Mouse (Mus musculus) kidney, adult 18-20 months (tissue): ENCODE results near the gene Rac2.

Experiments
- DNase-seq: peaks from one replicate; pipeline ENCODE4 v3.0.0; 2021

Gene Rac2

DNA sequence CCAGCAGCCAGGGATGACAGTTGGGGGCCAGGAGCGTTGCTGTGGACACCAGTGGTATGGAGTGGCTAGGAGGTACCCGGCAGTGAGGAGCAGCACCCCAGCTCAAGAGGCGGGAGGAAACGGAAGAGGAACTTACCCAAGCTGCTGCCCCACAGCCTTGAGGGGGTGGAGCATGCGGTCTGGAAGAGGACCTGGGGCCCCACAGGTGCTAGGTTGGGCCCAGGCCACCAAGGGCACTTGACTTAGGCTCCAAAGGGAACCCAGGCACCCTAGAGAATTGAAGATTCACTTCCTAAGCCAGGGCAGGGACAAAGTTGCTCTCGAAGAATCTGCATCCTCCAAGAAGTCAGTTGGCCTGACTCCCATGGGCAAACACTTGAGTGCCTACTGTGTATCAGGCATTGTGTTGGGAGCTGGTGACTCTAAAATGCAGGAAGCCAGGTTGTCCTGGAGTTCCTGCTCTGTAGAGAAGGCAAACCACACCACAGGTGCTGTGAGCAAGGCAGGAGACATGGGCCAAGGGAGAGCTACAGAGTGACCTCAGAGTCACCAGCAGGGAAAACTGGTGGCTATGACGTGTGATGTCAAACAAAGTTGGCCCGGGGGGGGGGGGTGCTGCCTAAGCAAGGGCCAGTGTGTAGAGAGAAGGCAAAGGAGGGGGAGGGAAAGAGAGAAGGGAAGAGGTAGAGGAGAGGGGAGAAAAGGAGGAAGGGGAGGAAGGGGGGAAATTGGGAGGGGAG is at the start of gene Rac2:
Rac2 (minus strand) TSS at position 126 of the 740 bp plus-strand sequence.
- DNase-seq: no peak

DNA sequence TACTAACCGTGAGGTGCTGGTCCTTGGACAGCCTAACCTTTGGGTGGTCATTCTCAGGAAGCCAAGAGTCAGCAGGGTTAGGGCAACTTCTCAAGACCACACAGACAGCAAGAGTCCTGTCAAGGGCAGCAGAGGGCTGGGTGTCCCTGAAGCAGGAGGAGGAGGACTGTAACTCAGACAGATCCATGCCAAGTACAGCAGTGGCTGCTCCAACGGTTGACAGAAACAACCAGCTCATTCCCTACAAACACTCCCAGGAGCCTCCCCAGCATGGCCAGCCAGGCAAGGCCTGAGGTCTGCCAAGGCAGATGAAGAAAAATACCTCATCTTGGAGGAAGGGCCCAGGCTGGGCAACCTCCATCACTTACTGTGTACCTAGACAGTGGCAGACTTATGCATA is 44.4 kb upstream of the Rac2 start:
- DNase-seq: no peak

DNA sequence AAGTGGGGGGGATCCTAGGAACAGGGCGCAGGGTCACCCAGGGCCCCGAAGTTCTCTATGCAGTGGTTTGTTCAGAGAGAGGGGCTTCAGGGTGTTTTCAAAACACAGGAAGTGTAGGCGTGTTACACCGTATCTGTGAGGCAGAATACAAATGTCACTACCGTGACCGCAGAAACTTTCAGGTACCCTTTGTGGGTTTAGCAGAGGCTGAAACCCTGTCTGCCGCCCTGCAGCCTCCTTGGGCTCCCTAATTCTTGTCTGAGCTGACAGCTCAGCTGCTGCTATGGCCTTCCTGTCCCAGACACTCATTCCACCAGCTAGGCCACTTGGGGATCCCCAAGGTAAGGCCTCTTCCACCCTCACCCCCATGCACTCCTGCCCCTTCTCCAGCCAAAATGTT is 42.0 kb upstream of the Rac2 start:
- DNase-seq: no peak

DNA sequence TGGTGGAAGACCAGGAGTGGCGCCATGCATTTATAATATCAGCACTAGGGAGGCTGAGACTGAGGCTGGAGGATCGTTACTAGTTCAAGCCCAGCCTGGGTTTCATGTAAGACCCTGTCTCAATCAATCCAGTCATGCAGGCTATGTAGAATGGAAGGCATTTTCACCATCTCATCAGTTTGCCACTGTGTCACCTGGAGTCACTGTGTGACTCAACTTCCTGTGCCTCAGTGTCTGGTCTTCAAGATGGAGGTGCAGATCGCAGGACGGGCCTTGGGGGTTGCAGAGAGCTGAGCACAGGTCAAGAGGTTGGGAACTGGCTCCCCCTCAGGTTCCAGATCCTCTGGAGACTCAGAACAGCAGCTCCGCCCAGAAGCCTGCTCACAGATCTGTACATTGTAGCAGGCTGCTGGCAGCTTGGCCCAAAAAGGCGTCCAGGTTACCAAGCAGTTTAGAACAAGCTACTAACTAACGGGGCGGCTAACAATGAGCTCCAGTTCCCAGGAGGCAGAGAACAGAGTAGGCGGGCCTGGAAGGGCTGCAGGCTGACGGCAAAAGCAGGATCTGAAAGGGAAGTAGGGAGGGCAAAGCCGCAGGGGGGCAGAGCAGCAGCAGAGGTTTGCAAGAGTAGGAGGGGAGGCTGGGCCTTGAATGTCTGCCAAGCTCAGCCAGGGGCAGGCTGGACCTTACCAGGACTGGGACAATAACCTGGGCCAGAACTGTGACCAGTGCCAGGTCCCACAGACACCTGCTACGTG is 38.3 kb upstream of the Rac2 start:
- DNase-seq: peak; percentile 20

DNA sequence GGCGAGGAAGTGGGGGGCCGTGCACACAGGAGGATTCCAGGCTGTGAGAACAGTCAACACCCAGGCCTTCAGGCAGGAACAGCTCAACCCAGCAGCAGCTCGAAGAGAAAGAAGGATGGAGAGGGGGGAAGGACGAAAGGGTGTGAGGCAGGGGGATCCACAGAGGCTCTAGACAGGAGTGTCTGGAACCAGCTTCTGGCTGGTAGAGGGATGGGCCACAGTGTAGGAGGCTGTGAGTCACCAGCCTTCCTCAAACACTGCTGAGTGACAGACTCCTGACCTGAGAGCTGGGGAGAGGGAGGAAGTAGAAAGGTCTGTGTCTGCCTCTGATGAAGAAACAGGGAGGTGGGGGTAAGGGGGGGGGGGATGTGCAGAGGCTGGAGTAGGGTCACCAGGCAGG is 34.9 kb upstream of the Rac2 start:
- no peak for DNase-seq

DNA sequence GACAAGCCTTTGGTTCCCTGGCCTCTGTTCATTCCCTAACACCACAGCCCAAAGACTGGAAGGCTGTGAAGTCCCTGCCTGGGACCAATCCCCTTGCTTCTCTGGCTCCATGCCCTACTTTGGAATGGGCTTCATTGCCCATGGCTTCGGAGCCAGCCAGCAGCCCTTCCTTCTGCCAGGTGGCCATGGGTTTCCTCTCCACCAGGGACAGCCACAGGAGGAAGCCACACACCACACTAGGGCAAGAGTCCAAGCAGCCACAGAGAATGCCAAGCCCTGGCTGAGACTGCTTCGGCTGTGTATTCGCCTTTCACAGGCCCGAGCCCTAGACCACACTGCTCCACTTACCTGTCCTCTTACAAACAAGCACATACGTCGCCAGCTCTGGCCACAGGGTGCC is 33.5 kb upstream of the Rac2 start:
- peak; percentile 16 for DNase-seq

DNA sequence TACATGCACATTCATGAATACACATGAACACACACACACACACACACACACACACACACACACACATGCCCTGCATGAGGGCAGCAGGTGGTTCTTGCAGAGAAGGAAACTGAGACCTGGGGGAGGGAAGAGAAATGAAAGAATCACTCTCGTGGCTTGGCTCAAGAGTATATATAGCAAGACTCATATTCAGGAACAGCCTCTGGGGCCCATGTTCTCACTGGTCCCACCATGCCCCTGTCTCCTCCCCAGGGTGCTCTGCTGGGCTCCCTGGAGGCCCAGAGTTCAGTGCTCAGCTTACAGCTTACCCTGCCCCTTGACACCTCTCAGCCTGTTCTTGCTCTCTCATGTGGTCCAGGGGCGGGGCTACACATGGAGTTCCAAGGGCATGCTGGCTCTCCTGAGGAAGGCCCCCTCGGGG is 32.8 kb upstream of the Rac2 start:
- no peak for DNase-seq

DNA sequence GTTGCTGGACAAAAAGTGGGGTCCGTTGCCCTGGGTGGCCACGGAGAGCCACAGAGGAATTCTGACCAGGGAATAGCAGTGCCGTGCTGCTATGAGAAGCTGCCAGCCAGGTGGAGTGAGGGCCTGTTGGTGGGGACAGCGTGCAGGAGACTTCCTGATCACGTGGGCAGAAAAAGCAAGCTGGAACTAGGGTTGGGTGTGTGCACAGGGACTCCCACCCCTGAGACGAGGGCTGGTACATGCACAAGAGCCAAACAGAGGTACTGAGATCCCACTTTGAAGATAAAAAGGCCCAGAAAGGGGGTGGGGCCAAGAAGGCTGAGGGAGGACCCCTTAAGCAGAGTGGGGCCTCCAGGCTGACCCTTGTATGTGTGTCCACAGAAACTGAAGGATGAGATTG is 31.7 kb upstream of the Rac2 start:
- no peak for DNase-seq

DNA sequence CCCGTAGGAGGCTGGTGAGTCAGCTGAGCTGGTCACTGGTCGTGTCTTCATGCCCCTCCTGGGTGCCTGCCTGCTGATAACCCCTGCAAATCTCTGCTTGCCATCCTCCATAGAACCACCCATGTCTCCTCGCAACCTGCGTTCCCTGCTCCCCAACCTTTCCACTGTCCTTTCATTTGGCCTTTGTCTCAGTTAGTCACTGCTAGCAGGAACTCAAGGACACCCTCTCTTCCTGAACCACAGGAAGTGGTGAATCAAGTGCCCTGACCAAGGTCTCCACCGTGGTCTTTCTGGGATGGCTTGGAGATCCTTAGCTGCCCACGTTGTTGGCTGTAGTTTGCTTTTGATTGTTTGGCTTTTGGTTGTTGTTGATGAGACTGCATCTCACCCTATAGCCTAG is 28.6 kb upstream of the Rac2 start:
- DNase-seq: no peak

DNA sequence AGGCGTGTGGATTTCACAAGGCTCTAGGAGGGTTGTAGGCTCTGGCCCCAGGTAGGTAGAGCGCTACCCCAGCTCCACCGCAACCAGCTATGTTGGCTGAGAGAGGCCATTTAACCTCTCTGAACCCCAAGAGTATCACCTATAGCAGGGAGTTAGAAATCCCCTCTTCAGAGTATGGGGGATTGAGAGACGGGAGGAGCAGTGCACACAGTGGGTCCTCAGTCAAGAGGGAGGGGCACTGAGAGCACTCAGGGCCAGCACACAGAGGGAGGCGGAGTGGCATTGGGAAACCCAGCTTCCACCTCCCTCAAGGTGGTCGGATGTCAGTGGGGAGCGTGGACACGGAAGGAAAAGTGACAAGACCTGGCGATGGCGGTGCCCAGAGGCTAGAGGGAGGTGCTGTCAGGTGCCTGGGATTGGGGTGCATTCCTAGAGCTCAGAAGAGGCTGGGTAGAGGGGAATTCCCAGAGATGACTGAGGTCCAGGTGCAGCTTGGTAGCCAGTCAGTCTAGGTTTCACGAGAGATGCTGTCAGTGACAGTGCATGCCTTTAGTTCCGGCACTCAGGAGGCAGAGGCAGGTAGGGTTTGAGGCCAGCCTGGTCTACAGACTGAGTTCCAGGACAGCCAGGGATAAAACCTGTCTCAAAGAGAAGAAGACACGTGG is 27.1 kb upstream of the Rac2 start:
- DNase-seq: no peak

DNA sequence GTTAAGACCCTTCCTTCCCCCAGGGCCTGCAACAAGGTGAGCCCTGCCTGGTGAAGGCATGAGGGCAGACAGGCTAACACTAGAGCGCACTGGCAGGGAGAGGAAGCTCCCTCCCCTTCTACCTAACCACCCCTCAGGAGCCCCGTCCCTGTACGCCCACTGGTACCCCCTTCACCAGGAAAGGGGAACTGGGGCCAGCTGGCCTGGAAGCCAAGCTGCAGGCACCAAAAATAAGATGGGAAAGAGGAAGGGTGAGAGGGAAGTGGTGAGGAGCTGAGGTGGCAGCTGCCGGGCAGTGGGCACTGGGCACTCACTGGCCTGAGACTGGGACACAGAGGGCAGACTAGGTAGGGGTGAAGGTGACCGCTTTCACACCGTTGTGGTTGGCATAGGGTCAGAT is 26.5 kb upstream of the Rac2 start:
- DNase-seq: no peak

DNA sequence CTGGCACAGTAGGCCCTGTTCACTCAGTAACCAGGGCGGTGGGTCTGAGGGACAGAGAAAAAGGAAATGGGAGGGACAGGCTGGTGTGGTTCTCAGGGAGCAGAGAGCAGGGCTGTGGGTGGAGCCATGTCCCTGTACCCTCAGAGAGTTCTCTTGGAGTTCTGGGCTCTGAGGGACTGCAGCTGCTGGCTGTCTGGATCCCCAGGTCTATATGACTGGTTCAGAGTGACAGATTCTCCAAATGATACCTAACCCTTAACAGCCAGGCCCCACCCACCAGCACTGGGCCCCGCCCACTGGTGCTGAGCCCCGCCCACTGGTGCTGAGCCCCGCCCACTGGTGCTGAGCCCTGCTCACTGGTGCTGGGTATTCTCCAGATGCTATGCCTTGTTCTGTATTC is 25.1 kb upstream of the Rac2 start:
- peak; percentile 20 for DNase-seq

DNA sequence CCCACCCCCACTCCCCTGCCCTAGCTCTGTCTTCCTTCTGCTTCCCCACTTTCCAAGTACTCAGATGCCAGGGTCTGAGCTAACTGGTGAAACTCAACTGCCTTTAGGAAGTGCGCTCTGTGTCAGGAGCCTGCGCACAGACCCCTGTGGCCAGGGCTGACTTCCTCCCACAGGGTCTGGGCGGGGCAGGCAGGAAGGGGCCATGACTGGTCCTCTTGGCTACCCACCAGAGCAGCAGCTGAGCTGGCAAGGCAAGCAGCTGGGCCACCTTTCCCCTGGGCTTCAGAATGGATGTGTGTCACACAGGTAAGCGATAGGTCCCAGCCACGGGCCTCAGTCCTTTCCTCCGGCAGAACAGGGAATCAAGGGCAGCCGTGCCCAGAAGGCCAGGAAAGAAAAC is 24.3 kb upstream of the Rac2 start, which contains the start of gene Cyth4:
Cyth4 (plus strand) TSS at position 134 of the 400 bp plus-strand sequence.
- DNase-seq: peak; percentile 17

DNA sequence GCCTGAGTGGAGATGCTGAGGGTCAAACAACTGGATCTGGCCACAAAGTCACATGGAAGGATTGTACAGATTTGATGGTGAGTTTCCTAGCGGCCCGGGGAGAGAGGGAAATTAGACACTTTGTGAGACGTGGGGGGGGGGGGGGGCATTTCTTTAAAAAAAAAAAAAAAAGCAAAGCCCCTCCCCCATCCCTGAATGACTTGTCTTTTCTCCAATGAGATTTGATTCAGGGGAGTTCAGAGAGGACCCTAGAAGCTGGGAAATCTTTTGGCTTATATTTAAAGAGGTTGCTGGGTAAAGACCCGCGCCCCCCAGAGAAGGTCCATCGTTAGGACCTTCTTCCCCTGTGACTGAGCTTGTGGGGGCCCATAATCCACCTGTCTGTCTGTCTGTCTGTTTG is 23.9 kb upstream of the Rac2 start:
- DNase-seq: no peak

DNA sequence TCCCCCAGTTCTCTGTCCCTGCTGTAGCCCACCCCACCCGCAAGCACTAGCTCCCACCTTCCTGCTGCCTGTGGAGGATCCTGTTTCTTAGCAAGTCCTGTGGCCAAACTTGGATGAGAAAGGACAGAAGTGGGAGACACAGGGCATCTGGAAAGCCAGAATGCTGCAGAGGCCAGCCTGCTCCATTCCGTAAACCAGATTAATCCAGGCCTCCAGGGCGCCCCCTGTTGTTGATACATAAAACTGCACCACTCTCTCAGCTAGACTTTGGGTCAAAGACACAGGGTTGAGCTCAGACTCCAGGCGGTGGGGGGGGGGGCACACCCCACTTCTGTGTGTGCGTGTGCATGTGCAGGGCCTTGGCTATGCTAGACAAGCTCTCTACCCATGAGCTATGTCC is 22.9 kb upstream of the Rac2 start:
- DNase-seq: no peak

DNA sequence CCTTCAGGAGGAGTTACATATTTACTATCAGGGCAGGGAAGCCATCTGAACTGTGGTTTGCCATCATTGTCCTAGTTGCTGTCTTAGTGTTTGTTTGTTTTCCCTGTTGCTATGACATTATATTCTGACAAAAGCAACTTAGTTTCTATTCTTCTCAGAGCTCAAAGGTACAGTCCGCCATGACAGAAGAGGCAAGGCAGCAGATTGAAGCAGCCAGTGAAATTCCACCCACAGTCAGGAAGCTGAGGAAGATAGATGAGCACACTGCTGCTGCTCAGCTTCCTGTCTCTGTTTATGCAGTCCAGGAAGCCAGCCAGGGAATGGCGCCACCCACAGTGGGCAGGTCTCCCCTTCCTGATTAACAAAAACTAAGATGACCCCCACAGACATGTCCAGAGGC is 22.2 kb upstream of the Rac2 start:
- no peak for DNase-seq

DNA sequence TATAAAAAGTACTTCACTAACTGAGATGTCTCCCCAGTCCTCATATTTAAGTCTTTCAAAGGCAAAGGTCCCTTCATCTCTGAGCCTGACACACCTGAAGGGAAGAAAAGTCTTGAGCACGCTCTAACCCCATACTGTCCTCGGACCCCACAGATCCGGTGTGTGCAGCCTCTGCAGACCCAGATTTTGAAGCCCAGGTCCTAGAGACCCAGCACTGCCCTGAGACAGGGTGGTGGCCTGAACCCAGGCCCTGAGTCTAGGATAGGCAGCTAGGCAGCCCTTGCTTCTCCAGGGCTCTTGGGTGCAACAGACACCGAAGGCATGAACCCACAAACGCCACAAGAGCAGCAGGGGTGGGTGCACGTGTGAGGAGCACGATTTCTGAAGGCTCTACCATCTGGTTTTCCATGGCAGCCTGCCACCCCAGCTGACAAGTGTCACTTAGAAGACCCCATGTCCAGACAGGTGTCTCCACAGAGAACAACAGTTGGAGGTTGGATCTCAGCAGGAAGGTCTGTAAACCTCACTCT is 21.4 kb upstream of the Rac2 start:
- DNase-seq: no peak

DNA sequence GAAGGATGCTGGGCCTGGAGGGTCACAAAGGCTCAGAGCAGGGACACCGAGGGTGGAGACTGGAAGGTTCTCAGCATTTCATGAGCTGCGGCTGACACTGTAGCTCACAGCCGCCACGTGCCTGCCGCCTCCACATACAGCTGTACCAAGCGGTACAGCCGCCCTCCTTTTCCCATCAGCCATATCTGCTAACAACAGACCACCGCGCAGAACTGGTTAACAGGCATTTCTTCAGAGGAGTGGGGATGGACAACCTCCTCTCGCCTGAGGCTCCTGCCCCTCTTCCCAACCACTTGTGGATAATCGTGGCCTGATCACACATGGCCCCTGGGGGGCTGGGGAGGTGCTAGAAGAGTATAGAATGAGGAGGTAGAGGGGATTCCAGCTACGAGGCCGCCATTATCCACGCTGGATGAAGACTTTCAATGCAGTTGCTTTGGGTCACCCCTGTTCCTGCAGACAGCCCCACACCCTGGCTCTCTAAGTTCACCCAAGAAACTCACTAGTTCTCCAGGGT is 19.9 kb upstream of the Rac2 start:
- DNase-seq: no peak

DNA sequence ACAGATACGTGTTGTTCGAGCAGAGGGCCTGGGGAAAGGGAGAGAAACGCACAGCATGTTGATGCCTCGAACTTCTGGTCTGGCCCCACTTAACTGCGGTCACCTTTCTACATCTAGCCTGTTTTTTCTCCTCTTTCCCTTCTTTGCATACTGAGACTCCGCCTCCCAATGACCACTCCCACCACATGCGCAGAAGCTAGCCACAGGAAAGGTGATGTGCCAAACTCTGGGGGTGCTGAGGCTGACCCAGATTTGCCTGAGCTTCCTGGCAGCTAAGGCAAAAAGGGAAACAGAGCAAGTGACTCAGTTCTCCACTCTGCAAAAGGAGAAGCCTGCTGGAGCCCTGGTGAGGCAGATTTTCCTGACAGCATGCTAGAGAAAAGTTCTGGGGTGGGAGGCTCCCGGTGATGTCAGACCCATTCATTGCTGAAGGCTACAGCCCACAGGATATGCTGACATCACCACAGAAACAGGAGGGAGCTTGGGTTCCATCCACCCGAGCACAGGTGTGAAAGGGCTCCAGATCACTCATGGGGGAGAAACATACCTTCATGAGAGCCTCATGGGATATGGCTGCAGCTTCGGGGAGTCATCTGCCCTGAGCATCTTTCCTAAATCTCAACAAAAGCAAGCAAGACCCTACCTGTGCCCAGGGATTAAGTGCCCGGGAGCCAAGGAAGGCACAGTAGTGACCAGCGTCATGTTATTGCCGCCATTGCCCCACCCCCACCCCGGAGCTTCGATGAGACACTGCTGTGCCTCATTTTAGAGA is 19.3 kb upstream of the Rac2 start:
- no peak for DNase-seq

DNA sequence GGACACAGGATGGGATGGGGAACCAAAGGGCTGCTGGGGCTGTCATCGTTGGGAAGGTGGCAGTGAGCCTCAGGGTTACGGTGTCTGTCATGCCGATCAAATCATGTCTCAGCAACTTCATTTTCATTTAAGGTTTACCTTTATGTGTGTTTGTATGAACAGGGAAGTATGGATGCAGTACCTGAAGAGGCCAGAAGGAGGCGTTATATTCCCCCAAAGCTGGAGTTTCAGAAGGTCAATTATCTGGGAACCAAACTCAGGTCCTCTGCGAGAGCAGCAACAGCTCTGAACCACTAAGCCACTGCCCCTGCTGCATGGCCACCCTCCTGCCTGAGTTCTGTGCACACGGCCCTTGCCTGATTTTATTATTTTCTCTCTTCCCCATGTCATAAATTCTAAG is 18.2 kb upstream of the Rac2 start:
- no peak for DNase-seq

DNA sequence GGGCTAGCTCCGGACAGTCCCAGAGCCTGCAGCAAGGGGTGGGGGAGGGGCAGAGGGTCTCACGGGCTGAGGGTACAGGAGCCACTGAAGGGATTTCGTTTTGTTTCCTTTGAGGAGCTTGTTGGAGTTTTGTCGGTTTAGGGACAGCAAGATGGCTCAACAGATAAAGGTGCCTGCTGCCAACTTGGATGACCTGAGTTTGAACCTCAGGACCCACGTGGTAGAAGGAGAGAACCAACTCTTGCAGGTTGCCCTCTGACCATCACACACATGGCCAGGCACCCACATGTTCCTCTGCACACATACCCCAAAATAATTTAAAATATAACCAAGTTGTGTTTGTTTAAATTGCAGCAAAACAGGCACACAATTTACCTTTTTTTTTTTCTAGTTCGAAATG is 17.4 kb upstream of the Rac2 start:
- no peak for DNase-seq

DNA sequence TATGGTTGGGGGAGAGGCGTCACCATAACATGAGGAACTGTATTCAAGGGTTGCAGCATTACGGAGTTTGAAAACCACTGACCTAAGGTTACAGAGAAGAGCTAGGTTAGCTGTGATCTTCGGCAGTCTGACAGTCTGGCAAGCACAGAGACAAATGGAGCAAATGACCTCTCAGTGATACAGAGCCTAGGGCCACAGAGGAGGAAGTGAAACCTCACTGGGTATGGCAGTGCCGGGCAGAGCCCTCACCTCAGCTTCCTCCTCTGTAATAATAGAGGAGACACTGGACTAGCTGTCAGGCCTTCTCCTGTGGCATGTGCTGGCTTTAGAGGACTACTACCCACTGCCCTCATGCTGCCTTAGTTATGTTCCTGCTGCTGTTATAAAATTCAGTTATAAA is 16.3 kb upstream of the Rac2 start:
- DNase-seq: no peak

DNA sequence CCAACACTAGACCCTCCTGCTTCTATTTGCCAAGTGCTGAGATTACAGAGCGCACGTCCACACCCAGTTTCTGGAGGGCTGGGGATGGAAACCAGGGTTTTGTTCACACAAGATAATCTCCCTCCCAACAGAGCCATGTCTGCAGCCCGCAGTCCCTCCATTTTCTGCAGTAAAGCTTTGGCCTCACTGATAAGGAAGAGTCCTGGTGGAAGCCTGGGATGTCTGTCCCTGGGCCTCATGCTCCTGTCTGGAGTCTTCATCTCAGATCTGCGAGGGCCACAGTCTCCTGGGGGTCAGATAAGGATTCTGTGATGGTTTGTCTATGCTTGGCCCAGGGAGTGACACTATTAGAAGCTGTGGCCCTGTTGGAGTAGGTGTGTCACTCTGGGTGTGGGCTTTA is 15.5 kb upstream of the Rac2 start:
- no peak for DNase-seq
